Mouse (Mus musculus): ENCODE results near the gene 1700019N19Rik. TPM values are rescaled to one million over a fixed set of nuclear protein-coding genes. Genes with fewer than 3 reads are reported as not detected.

1700019N19Rik gene
- polyA plus RNA-seq, 1 experiment from 2014 or later: not detected

- WGBS: 56% methylated on average over 1 of the region's 1 CpGs
- H3K4me1 ChIP-seq (replicated peaks; ENCODE audit: control insufficient read depth, insufficient read depth, low read length): no peaks in the 10 kb centered on the region
- no peak overlapping the region for H3K9ac ChIP-seq (ENCODE audit: low read depth, low read length)
- H3K4me2 ChIP-seq (replicated peaks; ENCODE audit: low read depth): no peak overlapping the region
- H3K36me3 ChIP-seq (ENCODE audit: control insufficient read depth, insufficient read depth): peaks cover 8% of the 10 kb centered on the region; the same call in 1 of the 2 replicates
- H3K9me3 ChIP-seq (ENCODE audit: control insufficient read depth): no peaks in the 10 kb centered on the region
- no peaks in the 10 kb centered on the region for H3K27me3 ChIP-seq (replicated peaks; ENCODE audit: control insufficient read depth, insufficient read depth, low read length)
- no peak overlapping the region for H3K27ac ChIP-seq (ENCODE audit: low read depth, low read length)
- ATAC-seq: no peak
- TF ChIP-seq CTCF (IDR thresholded peaks at IDR 0.05; ENCODE audit: low read depth): no peak
- H3K4me3 ChIP-seq (ENCODE audit: low read depth, low read length): no peak overlapping the region
Observed at GRCm38 (mm10) chr19:58824316-58824715, 30.1 kb upstream of the 1700019N19Rik start.

GRCm38 (mm10) chr19:58823301-58823700 lies 29.0 kb upstream of the 1700019N19Rik start:
- 85% methylated on average over 3 of the region's 3 CpGs for WGBS
- no peak for TF ChIP-seq CTCF (IDR thresholded peaks at IDR 0.05; ENCODE audit: low read depth)

GRCm38 (mm10) chr19:58822454-58823200 lies 28.4 kb upstream of the 1700019N19Rik start:
- Histone ChIP-seq H3K4me2 (replicated peaks; ENCODE audit: low read depth) (no peak overlapping the region), H3K4me1 (replicated peaks; ENCODE audit: control insufficient read depth, insufficient read depth, low read length) (no peaks in the 10 kb centered on the region), H3K27ac (ENCODE audit: low read depth, low read length) (no peak overlapping the region), H3K36me3 (ENCODE audit: control insufficient read depth, insufficient read depth) (peaks cover 8% of the 10 kb centered on the region; the same call in 1 of the 2 replicates), H3K9me3 (ENCODE audit: control insufficient read depth) (no peaks in the 10 kb centered on the region), H3K9ac (ENCODE audit: low read depth, low read length) (no peak overlapping the region), H3K4me3 (ENCODE audit: low read depth, low read length) (no peak overlapping the region), H3K27me3 (replicated peaks; ENCODE audit: control insufficient read depth, insufficient read depth, low read length) (no peaks in the 10 kb centered on the region)
- no peak for ATAC-seq
- WGBS: 73% methylated on average over 20 of the region's 20 CpGs
- no peak for TF ChIP-seq CTCF (IDR thresholded peaks at IDR 0.05; ENCODE audit: low read depth)

More at GRCm38 (mm10) chr19:58823301-58823700, 29.0 kb upstream of the 1700019N19Rik start:
- H3K4me1 ChIP-seq (replicated peaks; ENCODE audit: control insufficient read depth, insufficient read depth, low read length): no peaks in the 10 kb centered on the region
- peaks cover 8% of the 10 kb centered on the region; the same call in 1 of the 2 replicates for H3K36me3 ChIP-seq (ENCODE audit: control insufficient read depth, insufficient read depth)
- H3K27me3 ChIP-seq (replicated peaks; ENCODE audit: control insufficient read depth, insufficient read depth, low read length): no peaks in the 10 kb centered on the region
- H3K9me3 ChIP-seq (ENCODE audit: control insufficient read depth): no peaks in the 10 kb centered on the region
- H3K4me3 ChIP-seq (ENCODE audit: low read depth, low read length): no peak overlapping the region
- no peak for ATAC-seq
- H3K27ac ChIP-seq (ENCODE audit: low read depth, low read length): no peak overlapping the region
- no peak overlapping the region for H3K4me2 ChIP-seq (replicated peaks; ENCODE audit: low read depth)
- no peak overlapping the region for H3K9ac ChIP-seq (ENCODE audit: low read depth, low read length)

- no peaks in the 10 kb centered on the region for H3K4me1 ChIP-seq (replicated peaks; ENCODE audit: control insufficient read depth, insufficient read depth, low read length)
- H3K27me3 ChIP-seq (replicated peaks; ENCODE audit: control insufficient read depth, insufficient read depth, low read length): no peaks in the 10 kb centered on the region
- H3K9ac ChIP-seq (ENCODE audit: low read depth, low read length): no peak overlapping the region
- no peaks in the 10 kb centered on the region for H3K36me3 ChIP-seq (ENCODE audit: control insufficient read depth, insufficient read depth)
- H3K27ac ChIP-seq (ENCODE audit: low read depth, low read length): no peak overlapping the region
- WGBS: 61% methylated on average over 14 of the region's 14 CpGs
- H3K9me3 ChIP-seq (ENCODE audit: control insufficient read depth): no peaks in the 10 kb centered on the region
- no peak overlapping the region for H3K4me3 ChIP-seq (ENCODE audit: low read depth, low read length)
- ATAC-seq: no peak
- no peak for TF ChIP-seq CTCF (IDR thresholded peaks at IDR 0.05; ENCODE audit: low read depth)
- H3K4me2 ChIP-seq (replicated peaks; ENCODE audit: low read depth): no peak overlapping the region
Observed at GRCm38 (mm10) chr19:58818571-58819415, 24.5 kb upstream of the 1700019N19Rik start.

- H3K9me3 ChIP-seq (ENCODE audit: control insufficient read depth): no peaks in the 10 kb centered on the region
- H3K27ac ChIP-seq (ENCODE audit: low read depth, low read length): no peak overlapping the region
- H3K4me1 ChIP-seq (replicated peaks; ENCODE audit: control insufficient read depth, insufficient read depth, low read length): no peaks in the 10 kb centered on the region
- no peak for TF ChIP-seq CTCF (IDR thresholded peaks at IDR 0.05; ENCODE audit: low read depth)
- H3K9ac ChIP-seq (ENCODE audit: low read depth, low read length): no peak overlapping the region
- ATAC-seq: no peak
- H3K36me3 ChIP-seq (ENCODE audit: control insufficient read depth, insufficient read depth): no peaks in the 10 kb centered on the region
- H3K4me2 ChIP-seq (replicated peaks; ENCODE audit: low read depth): no peak overlapping the region
- WGBS: 85% methylated on average over 11 of the region's 11 CpGs
- no peaks in the 10 kb centered on the region for H3K27me3 ChIP-seq (replicated peaks; ENCODE audit: control insufficient read depth, insufficient read depth, low read length)
- no peak overlapping the region for H3K4me3 ChIP-seq (ENCODE audit: low read depth, low read length)
Observed at GRCm38 (mm10) chr19:58817398-58817797, 23.1 kb upstream of the 1700019N19Rik start.

GRCm38 (mm10) chr19:58816453-58817041 lies 22.3 kb upstream of the 1700019N19Rik start:
- 65% methylated on average over 17 of the region's 17 CpGs for WGBS
- no peak for TF ChIP-seq CTCF (IDR thresholded peaks at IDR 0.05; ENCODE audit: low read depth)
- no peak overlapping the region for H3K4me3 ChIP-seq (ENCODE audit: low read depth, low read length)
- no peak overlapping the region for H3K4me2 ChIP-seq (replicated peaks; ENCODE audit: low read depth)
- H3K36me3 ChIP-seq (ENCODE audit: control insufficient read depth, insufficient read depth): no peaks in the 10 kb centered on the region
- no peaks in the 10 kb centered on the region for H3K9me3 ChIP-seq (ENCODE audit: control insufficient read depth)
- no peaks in the 10 kb centered on the region for H3K27me3 ChIP-seq (replicated peaks; ENCODE audit: control insufficient read depth, insufficient read depth, low read length)
- no peak for ATAC-seq
- no peaks in the 10 kb centered on the region for H3K4me1 ChIP-seq (replicated peaks; ENCODE audit: control insufficient read depth, insufficient read depth, low read length)
- H3K9ac ChIP-seq (ENCODE audit: low read depth, low read length): no peak overlapping the region
- no peak overlapping the region for H3K27ac ChIP-seq (ENCODE audit: low read depth, low read length)

Data from intestine, postnatal 0 days (tissue).